Mouse (Mus musculus) cerebellum, adult 11 months (tissue): ENCODE results near the gene Stard5.

ENCODE experiments used
- DNase-seq: peaks from one replicate; pipeline ENCODE4 v3.0.0; 2022

The Stard5 gene

GRCm38 (mm10) chr7:83631828-83632681, at the start of gene Stard5:
Gene Stard5 (plus strand): TSS chr7:83631959.
- DNase-seq = peak; percentile 88

GRCm38 (mm10) chr7:83584639-83585471, 46.9 kb upstream of the Stard5 start, which contains the start of gene Tmc3:
Gene Tmc3 (plus strand): TSS chr7:83584927.
- DNase-seq = peak; percentile 51

GRCm38 (mm10) chr7:83594056-83594455, 37.7 kb upstream of the Stard5 start:
- DNase-seq = no peak

- no peak for DNase-seq
Measured at GRCm38 (mm10) chr7:83597063-83597462, 34.7 kb upstream of the Stard5 start.

- no peak for DNase-seq
Measured at GRCm38 (mm10) chr7:83598997-83599912, 32.5 kb upstream of the Stard5 start.

GRCm38 (mm10) chr7:83599913-83600286, 31.9 kb upstream of the Stard5 start:
- DNase-seq = peak; percentile 39

GRCm38 (mm10) chr7:83604180-83604944, 27.4 kb upstream of the Stard5 start:
- DNase-seq = no peak

GRCm38 (mm10) chr7:83606796-83607195, 25.0 kb upstream of the Stard5 start:
- no peak for DNase-seq

GRCm38 (mm10) chr7:83609891-83610290, 21.9 kb upstream of the Stard5 start:
- DNase-seq = no peak

GRCm38 (mm10) chr7:83611886-83612285, 19.9 kb upstream of the Stard5 start:
- no peak for DNase-seq

- no peak for DNase-seq
Measured at GRCm38 (mm10) chr7:83615272-83615671, 16.5 kb upstream of the Stard5 start.

- no peak for DNase-seq
Measured at GRCm38 (mm10) chr7:83615815-83616214, 15.9 kb upstream of the Stard5 start.

- DNase-seq = no peak
Measured at GRCm38 (mm10) chr7:83616268-83616667, 15.5 kb upstream of the Stard5 start.

- DNase-seq = no peak
Measured at GRCm38 (mm10) chr7:83618709-83619108, 13.1 kb upstream of the Stard5 start.

- DNase-seq = no peak
Measured at GRCm38 (mm10) chr7:83622582-83622981, 9.2 kb upstream of the Stard5 start.

GRCm38 (mm10) chr7:83624065-83624464, 7.7 kb upstream of the Stard5 start:
- no peak for DNase-seq

- DNase-seq = no peak
Measured at GRCm38 (mm10) chr7:83626557-83627257, 5.1 kb upstream of the Stard5 start.

GRCm38 (mm10) chr7:83627369-83627768, 4.4 kb upstream of the Stard5 start:
- no peak for DNase-seq

GRCm38 (mm10) chr7:83631073-83631827, 509 bp upstream of the Stard5 start:
- no peak for DNase-seq

- no peak for DNase-seq
Measured at GRCm38 (mm10) chr7:83632682-83633120, 942 bp downstream of the Stard5 start.
